Mouse (Mus musculus): ENCODE measurements around the gene Kcna10. TPM values are rescaled to one million over a fixed set of nuclear protein-coding genes. Genes with fewer than 3 reads are reported as not detected.

The Kcna10 gene
- total RNA-seq, 2 experiments from 2014 or later: not detected

DNA sequence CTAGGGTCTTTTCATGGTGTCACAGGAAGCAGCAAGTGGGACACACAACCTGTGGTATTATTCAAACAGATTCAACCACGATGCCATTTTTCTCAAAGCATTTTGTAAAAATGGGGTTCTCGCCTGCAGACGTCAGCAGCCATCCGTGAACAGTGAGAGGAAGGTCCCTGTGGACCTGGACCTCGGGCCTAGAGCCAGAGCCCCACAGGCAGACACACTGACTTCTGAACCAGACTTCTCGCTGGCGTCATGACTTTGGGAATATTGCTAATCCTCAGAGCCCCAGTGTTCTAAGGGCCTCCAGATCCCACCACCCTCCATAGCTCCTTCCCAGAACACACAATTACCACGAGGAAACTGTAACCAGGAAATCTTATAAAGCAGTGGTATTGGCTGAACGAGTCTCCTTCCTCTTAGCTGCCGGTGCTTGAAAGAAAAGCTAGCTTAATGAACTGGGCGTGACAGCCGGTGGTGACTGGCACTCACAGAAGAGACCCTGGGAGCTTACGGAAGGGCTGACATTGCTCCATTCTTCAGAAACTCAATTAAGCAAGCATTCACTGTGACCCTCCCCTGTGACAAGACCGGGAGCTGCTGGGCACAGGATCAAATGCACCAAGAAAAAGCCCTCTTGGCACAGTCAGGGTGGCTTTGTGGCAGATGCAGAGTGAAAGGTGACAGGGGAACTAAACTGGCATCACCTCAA lies 58.7 kb downstream of the Kcna10 start:
- no peak for DNase-seq

Other genes starting within 250 kb of the Kcna10 start
- gene Kcna3, start 146.9 kb upstream of the Kcna10 start, total RNA-seq (2021): under 1 TPM; 0.22 to 0.64 TPM
- 1 to 10 TPM in 1 of 2 experiments, under 1 TPM in 1; 0.92 to 1.2 TPM for gene Kcna2, start 81.9 kb upstream of the Kcna10 start, total RNA-seq (2021)
- gene Cym, start 38.7 kb downstream of the Kcna10 start, total RNA-seq (2021): not detected
- not detected for gene A630076J17Rik, start 47.6 kb downstream of the Kcna10 start, total RNA-seq (2021)
- under 1 TPM in 1 of 2 experiments, not detected in 1; 0.28 TPM for gene Prok1, start 56.7 kb downstream of the Kcna10 start, total RNA-seq (2021)
- 10 to 100 TPM; 64.6 to 70.8 TPM for gene Lamtor5, start 95.8 kb downstream of the Kcna10 start, total RNA-seq (2021)
- gene Slc16a4, start 108.2 kb downstream of the Kcna10 start, total RNA-seq (2021): under 1 TPM; 0.50 to 0.51 TPM
- 10 to 100 TPM; 21.7 to 24.6 TPM for gene Rbm15, start 150.6 kb downstream of the Kcna10 start, total RNA-seq (2021)